Mouse (Mus musculus) bone marrow macrophage, adult 2 months (primary cell): ENCODE results near the gene Nap1l5. TPM values are rescaled to one million over a fixed set of nuclear protein-coding genes. Genes with fewer than 3 reads are reported as not detected.

ENCODE experiments used
- H3K27ac ChIP-seq: 2 replicates; pipeline ENCODE4 v1.5.1; 2012; ENCODE audit warnings: low read depth, low read length; ENCODE audit not compliant: insufficient read depth
- H3K4me1 ChIP-seq: 2 replicates; pipeline ENCODE4 v1.6.1; 2012; ENCODE audit warnings: low read length; ENCODE audit not compliant: control insufficient read depth, insufficient read depth
- H3K4me3 ChIP-seq: 2 replicates; pipeline ENCODE4 v1.5.1; 2012; ENCODE audit warnings: mild to moderate bottlenecking, low read length, moderate library complexity; ENCODE audit not compliant: insufficient read depth
- CTCF ChIP-seq: IDR thresholded peaks from 2 replicates; pipeline ENCODE4 v1.5.1; 2012; ENCODE audit warnings: low read depth, mild to moderate bottlenecking, low read length, moderate library complexity
- POLR2A ChIP-seq: IDR thresholded peaks from 2 replicates; pipeline ENCODE4 v1.6.1; 2012; ENCODE audit warnings: mild to moderate bottlenecking, low read depth, low read length, borderline replicate concordance
- polyA plus RNA-seq: library from polyadenylated mRNA; stranded (reverse); fragments of >200 nt; gene quantifications from 2 replicates; pipeline ENCODE4 v1.2.4, GENCODE M21; 2012; ENCODE audit not compliant: missing spikeins, insufficient read depth, insufficient read length

Gene Nap1l5
- polyA plus RNA-seq, 1 experiment: not detected

GRCm38 (mm10) chr6:58912842-58913241 lies 6.0 kb upstream of the Nap1l5 start:
- H3K4me3 ChIP-seq: no peak overlapping the region
- TF ChIP-seq CTCF: no peak
- no peak for TF ChIP-seq POLR2A
- peaks cover 26% of the 10 kb centered on the region for H3K4me1 ChIP-seq
- H3K27ac ChIP-seq: no peak overlapping the region

- TF ChIP-seq POLR2A (no peak), CTCF (no peak)
- Histone ChIP-seq H3K4me1 (peaks cover 1% of the 10 kb centered on the region), H3K4me3 (no peak overlapping the region), H3K27ac (no peak overlapping the region)
These were observed 915 bp upstream of the Nap1l5 start for GRCm38 (mm10) chr6:58907791-58908190.

DNA sequence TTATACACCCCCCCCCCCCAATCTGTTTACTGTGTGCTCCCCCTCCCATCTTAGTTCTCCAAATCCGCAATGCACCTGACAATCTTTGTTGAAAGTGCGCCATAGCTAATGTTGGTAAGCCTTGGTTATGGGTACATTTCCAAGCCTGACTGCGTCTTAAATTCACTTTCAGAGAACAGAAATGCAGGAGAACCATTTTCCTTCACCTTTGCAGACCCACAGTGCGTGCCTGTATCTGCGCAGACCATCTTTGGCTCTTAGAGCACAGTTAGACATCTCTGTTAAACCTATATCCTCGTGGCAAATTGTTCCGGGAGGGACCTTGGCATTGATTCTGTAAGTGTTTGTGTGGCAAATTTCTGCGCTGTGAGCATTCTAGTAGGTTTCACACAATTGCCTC lies 460 bp upstream of the Nap1l5 start:
- TF ChIP-seq POLR2A (no peak), CTCF (no peak)

DNA sequence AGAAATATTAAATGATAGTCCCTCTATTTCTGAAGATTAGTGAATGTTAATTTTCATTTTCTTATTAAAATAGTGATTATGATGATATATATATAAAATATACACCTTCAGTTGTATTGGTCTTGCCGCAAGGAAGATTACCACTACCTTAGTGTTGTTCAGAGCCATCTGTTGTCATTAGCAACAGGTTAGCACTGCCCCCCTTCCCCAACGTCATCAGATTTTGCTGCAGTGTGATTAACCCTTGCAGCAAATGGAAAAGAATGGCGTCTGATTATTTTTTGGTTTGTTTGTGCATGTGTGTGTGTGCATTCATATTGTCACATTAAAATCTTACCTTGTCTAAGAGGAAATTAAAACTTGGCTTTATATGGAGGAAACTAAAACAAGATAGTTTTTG lies 2.3 kb downstream of the Nap1l5 start:
- TF ChIP-seq CTCF: no peak
- TF ChIP-seq POLR2A: no peak
- H3K4me1 ChIP-seq: no peaks in the 10 kb centered on the region
- no peak overlapping the region for H3K4me3 ChIP-seq
- H3K27ac ChIP-seq: no peak overlapping the region

More for the DNA sequence above, 460 bp upstream of the Nap1l5 start:
- Histone ChIP-seq H3K27ac (no peak overlapping the region), H3K4me1 (no peaks in the 10 kb centered on the region), H3K4me3 (no peak overlapping the region)

DNA sequence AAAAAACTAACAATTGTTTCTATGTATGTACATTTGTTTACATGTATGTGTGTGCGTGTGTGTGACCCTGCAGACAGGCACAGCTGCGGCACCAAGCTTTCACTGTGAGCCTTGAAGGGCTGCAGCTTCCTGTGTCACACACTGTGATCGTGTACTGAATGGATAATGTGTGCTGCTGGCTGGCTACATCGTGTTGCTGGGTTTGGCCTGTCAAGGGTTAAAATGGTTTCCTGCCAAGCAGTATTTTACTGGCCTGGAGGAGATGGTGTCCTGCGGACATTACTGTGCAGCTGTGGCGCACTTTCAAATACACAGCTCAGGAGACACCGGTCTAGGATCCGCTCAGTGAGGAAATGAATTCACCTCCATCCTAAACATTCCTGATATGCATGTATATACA lies 3.7 kb downstream of the Nap1l5 start:
- TF ChIP-seq POLR2A (no peak), CTCF (no peak)
- Histone ChIP-seq H3K4me3 (no peak overlapping the region), H3K4me1 (no peaks in the 10 kb centered on the region), H3K27ac (no peak overlapping the region)

GRCm38 (mm10) chr6:58900536-58900935 lies 6.3 kb downstream of the Nap1l5 start:
- no peaks in the 10 kb centered on the region for H3K4me1 ChIP-seq
- TF ChIP-seq CTCF: no peak
- no peak for TF ChIP-seq POLR2A
- no peak overlapping the region for H3K4me3 ChIP-seq
- H3K27ac ChIP-seq: no peak overlapping the region

DNA sequence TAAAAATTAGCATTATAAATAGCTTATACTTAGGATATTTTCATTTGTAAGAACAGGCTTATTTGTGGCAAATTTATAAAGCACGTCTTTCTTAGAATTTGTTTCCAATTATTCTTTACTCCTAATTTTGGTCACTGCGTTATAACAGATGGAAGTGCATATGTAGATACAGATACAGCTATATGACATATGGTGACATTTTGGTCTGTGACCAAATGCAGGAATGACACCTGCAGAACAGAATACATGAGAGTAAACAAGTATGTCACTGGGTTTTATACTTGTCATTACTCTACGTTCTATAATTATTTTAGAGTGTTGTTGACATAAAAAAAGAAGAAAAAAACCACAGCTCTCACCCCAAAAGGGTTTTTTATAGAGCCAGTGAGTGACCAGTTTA lies 7.8 kb downstream of the Nap1l5 start:
- H3K4me1 ChIP-seq: no peaks in the 10 kb centered on the region
- H3K4me3 ChIP-seq: no peak overlapping the region
- H3K27ac ChIP-seq: no peak overlapping the region
- TF ChIP-seq CTCF (no peak), POLR2A (no peak)

DNA sequence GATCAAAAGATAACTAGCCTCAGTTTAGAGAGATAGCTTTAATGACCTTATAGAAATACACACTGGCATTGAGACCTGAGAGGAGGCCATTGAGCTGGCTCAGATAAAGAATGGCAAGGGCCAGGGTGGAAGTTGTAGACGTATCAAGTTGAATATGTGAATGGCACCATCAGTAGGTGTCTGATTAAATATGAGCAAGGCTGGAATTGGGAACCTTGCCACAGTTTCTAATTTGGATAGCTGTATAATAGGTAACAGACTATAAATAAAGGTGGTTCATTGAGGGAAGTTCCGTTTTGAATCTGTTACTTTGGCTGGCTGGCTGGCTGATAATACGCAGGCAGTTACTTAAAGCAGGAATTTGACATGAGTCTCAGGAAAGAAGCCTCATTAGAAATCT lies 10.2 kb downstream of the Nap1l5 start:
- TF ChIP-seq POLR2A (no peak), CTCF (no peak)
- no peak overlapping the region for H3K4me3 ChIP-seq
- no peak overlapping the region for H3K27ac ChIP-seq
- H3K4me1 ChIP-seq: no peaks in the 10 kb centered on the region

DNA sequence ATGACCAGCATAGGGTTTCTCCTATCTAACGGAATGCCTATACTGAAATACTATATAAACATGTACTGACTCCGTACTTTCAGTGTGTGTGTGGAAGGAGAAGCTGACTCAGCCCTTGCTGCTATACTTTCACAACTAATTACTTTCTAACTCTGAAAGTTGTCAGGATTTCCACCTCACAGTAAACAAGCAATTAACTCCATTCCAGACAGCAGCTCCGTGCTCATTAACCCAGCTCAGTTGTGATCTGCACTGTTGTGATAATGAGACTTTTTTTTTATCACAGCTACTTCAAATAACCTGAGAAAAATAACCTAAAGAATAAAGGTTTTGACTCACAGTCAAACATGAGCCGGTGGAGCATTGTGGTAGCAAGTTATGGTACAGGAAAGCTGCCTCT lies 11.9 kb downstream of the Nap1l5 start:
- H3K4me1 ChIP-seq: no peaks in the 10 kb centered on the region
- H3K27ac ChIP-seq: no peak overlapping the region
- TF ChIP-seq CTCF: no peak
- TF ChIP-seq POLR2A: no peak
- no peak overlapping the region for H3K4me3 ChIP-seq

DNA sequence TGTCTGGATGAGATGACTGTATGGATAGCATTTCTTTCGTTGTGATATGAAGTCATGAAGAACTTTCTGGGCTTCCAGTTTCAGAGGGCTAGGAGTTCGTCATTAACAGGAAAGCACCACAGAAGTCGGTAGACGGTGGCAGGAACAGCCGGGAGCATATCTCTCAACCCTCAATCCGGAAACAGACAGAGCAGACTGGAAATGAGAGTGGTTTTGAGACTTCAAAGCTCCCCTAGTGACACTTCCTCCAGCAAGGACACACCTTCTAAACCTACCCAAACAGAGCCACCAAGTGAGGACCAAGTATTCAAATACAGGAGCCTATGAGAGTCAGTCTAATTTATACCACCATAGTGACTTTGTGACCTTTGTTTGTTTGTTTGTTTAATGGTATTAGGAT lies 13.6 kb downstream of the Nap1l5 start:
- Histone ChIP-seq H3K4me1 (no peaks in the 10 kb centered on the region), H3K4me3 (no peak overlapping the region), H3K27ac (no peak overlapping the region)
- TF ChIP-seq POLR2A (no peak), CTCF (no peak)

DNA sequence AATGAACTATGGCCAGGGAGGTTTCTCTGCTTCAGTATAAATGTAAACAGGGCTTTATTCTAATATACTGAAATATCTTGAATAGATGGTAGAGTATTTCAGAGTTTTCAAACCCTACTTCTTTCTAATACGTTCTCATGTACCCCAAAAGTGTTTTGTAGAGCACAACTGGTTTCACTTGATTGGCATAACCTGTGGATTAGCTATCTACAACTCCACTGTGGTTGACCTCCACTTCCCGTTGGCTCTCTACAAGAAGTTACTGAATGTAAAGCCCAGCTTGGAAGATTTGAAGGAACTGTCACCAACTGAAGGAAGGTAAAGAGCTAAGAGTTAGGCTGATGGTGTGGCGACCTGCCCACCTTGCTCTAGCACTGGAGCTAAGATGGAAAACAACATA lies 17.0 kb downstream of the Nap1l5 start:
- TF ChIP-seq CTCF (no peak), POLR2A (no peak)
- H3K4me1 ChIP-seq: no peaks in the 10 kb centered on the region
- no peak overlapping the region for H3K4me3 ChIP-seq
- H3K27ac ChIP-seq: no peak overlapping the region
